Mouse (Mus musculus): ENCODE results near the gene Actrt2.

- TF ChIP-seq CTCF (IDR thresholded peaks at IDR 0.05; ENCODE audit: extremely low read depth, insufficient read depth, low read length) (no peak), POLR2A (IDR thresholded peaks at IDR 0.05; ENCODE audit: extremely low read depth, insufficient read depth, low read length) (no peak)
Measured at GRCm38 (mm10) chr4:154634470-154635240, 33.0 kb downstream of the Actrt2 start.
